ENCODE assay signal across 8 mouse cellular contexts in genomic region chr11:51618894-51619408, GRCm38 (mm10). TPM values are rescaled to one million over a fixed set of nuclear protein-coding genes. Genes with fewer than 3 reads are reported as not detected.
DNase-seq lines count a peak whose midpoint lies in the region; ATAC-seq and TF ChIP-seq lines count a peak whose summit lies in the region.

No protein-coding gene starts in this region.

- H3K27ac ChIP-seq in heart, embryonic 15.5 days: peak overlapping the region; percentile 9; the same call in 1 of the 2 replicates
- H3K27ac ChIP-seq in MEL (ENCODE audit: control insufficient read depth, low read depth, low read length): peak overlapping the region; percentile 35
- no peak overlapping the region for H3K27ac ChIP-seq in hindbrain, embryonic 11.5 days (ENCODE audit: low read depth, low read length)
- peak overlapping the region; percentile 89 for H3K27ac ChIP-seq in midbrain, embryonic 10.5 days (replicated peaks)

- TF ChIP-seq CTCF in MEL (IDR thresholded peaks at IDR 0.05 in 2 of 3, conservative IDR thresholded peaks at IDR 0.05 in 1 of 3; ENCODE audit: control insufficient read depth in 1 of 3, insufficient read depth in 1 of 3, low read depth in 2 of 3, low read length in 3 of 3, poor library complexity in 1 of 3, severe bottlenecking in 1 of 3): no peak

- no peak for TF ChIP-seq EP300 in MEL (IDR thresholded peaks at IDR 0.05; ENCODE audit: low read depth in 1 of 2, low read length in 2 of 2)

- peaks cover 33% of the 10 kb centered on the region for H3K79me2 ChIP-seq in MEL (ENCODE audit: control insufficient read depth, insufficient read depth, low read length, poor library complexity)

- no peak for TF ChIP-seq RAD21 in MEL (IDR thresholded peaks at IDR 0.05; ENCODE audit: low read depth, low read length)

- H3K27me3 ChIP-seq in heart, embryonic 15.5 days: no peaks in the 10 kb centered on the region
- no peaks in the 10 kb centered on the region for H3K27me3 ChIP-seq in MEL (ENCODE audit: control insufficient read depth in 1 of 2, insufficient read depth in 2 of 2, low read length in 2 of 2)
- no peaks in the 10 kb centered on the region for H3K27me3 ChIP-seq in hindbrain, embryonic 11.5 days (ENCODE audit: control insufficient read depth, insufficient read depth, low read length)
- peaks cover 3% of the 10 kb centered on the region; the same call in 1 of the 2 replicates for H3K27me3 ChIP-seq in midbrain, embryonic 10.5 days (ENCODE audit: low read depth, poor library complexity, severe bottlenecking)

- no peaks in the 10 kb centered on the region for H3K9me3 ChIP-seq in heart, embryonic 15.5 days (replicated peaks)
- H3K9me3 ChIP-seq in MEL (replicated peaks; ENCODE audit: insufficient read depth, low read length): no peaks in the 10 kb centered on the region
- no peaks in the 10 kb centered on the region for H3K9me3 ChIP-seq in hindbrain, embryonic 11.5 days (ENCODE audit: control insufficient read depth, low read length)
- no peaks in the 10 kb centered on the region for H3K9me3 ChIP-seq in midbrain, embryonic 10.5 days (replicated peaks)

- no peak; a peak in 1 of 4 replicates for TF ChIP-seq POLR2A in MEL (IDR thresholded peaks at IDR 0.05; ENCODE audit: control insufficient read depth in 1 of 2, insufficient read depth in 1 of 2, low read depth in 1 of 2, low read length in 2 of 2, poor library complexity in 1 of 2)

- H3K9ac ChIP-seq in heart, embryonic 15.5 days: no peak overlapping the region
- peak overlapping the region; percentile 73 for H3K9ac ChIP-seq in MEL (ENCODE audit: control insufficient read depth, low read depth, low read length, poor library complexity, severe bottlenecking)
- H3K9ac ChIP-seq in hindbrain, embryonic 11.5 days (ENCODE audit: low read depth, low read length): no peak overlapping the region

- H3K4me1 ChIP-seq in heart, embryonic 15.5 days (replicated peaks): peaks cover 35% of the 10 kb centered on the region
- H3K4me1 ChIP-seq in MEL (ENCODE audit: control insufficient read depth in 1 of 2, insufficient read depth in 2 of 2, low read length in 2 of 2): peaks cover 9 to 31% of the 10 kb centered on the region in 2 experiments
- no peaks in the 10 kb centered on the region for H3K4me1 ChIP-seq in hindbrain, embryonic 11.5 days (replicated peaks; ENCODE audit: control insufficient read depth, insufficient read depth, low read length)
- peaks cover 32% of the 10 kb centered on the region for H3K4me1 ChIP-seq in midbrain, embryonic 10.5 days

- DNase-seq in heart, postnatal 14 days: no peak
- no peak for DNase-seq in MEL (ENCODE audit: low read depth, low spot score)
- DNase-seq in hindbrain, embryonic 11.5 days (ENCODE audit: low spot score): no peak
- no peak for DNase-seq in midbrain, embryonic 10.5 days (ENCODE audit: low spot score)
- DNase-seq in T-cell, adult 2 months (ENCODE audit: low spot score): no peak
- no peak for DNase-seq in cerebellum, postnatal 14 days
- no peak for DNase-seq in urinary bladder, postnatal 14 days (ENCODE audit: low spot score)

- peaks cover 19% of the 10 kb centered on the region for H3K36me3 ChIP-seq in heart, embryonic 15.5 days
- peaks cover 11 to 28% of the 10 kb centered on the region in 2 experiments for H3K36me3 ChIP-seq in MEL (ENCODE audit: control insufficient read depth in 1 of 2, insufficient read depth in 2 of 2, low read length in 2 of 2)
- H3K36me3 ChIP-seq in hindbrain, embryonic 11.5 days (ENCODE audit: control insufficient read depth, insufficient read depth, low read length): peaks cover 5% of the 10 kb centered on the region; the same call in 1 of the 2 replicates
- H3K36me3 ChIP-seq in midbrain, embryonic 10.5 days: peaks cover 30% of the 10 kb centered on the region

- peak overlapping the region; percentile 76 for H3K4me2 ChIP-seq in heart, embryonic 15.5 days
- H3K4me2 ChIP-seq in hindbrain, embryonic 11.5 days (replicated peaks; ENCODE audit: low read depth, low read length): peak overlapping the region; percentile 53

- 0 out of 2 replicates have a peak, but pooled peaks have one; percentile 5 for ATAC-seq in heart, embryonic 15.5 days (replicated peaks; ENCODE audit: insufficient number of reproducible peaks, insufficient read depth, low FRiP score, low read depth)
- peak; percentile 63 for ATAC-seq in hindbrain, embryonic 11.5 days (ENCODE audit: low FRiP score)

- WGBS in heart, embryonic 15.5 days: 48% methylated on average over 8 of the region's 8 CpGs
- 61% methylated on average over 8 of the region's 8 CpGs for WGBS in hindbrain, embryonic 11.5 days
- 59% methylated on average over 8 of the region's 8 CpGs for WGBS in midbrain, embryonic 10.5 days

- peak overlapping the region; percentile 69 for H3K4me3 ChIP-seq in heart, embryonic 15.5 days
- H3K4me3 ChIP-seq in MEL (ENCODE audit: control insufficient read depth in 1 of 2, insufficient read depth in 1 of 2, low read depth in 2 of 2, low read length in 2 of 2): peak overlapping the region; percentile 81 to 89
- peak overlapping the region; percentile 78 for H3K4me3 ChIP-seq in hindbrain, embryonic 11.5 days (ENCODE audit: low read depth, low read length)
- peak overlapping the region; percentile 81 for H3K4me3 ChIP-seq in midbrain, embryonic 10.5 days

- intact Hi-C loops in heart, postnatal 14 days (cut with DNase I): loop anchor here (5.0 to 10.0 kb wide), 2 partner anchors 33 to 386 kb away; partner anchors contain the start of genes Cdkl3, D930048N14Rik, N4bp3 and Ube2b

TF ChIP-seq in MEL, 35 proteins besides CTCF, POLR2A, EP300 and RAD21:
- TF ChIP-seq MYC (IDR thresholded peaks at IDR 0.05; ENCODE audit: low read depth, low read length): no peak
- TF ChIP-seq ZNF384 (IDR thresholded peaks at IDR 0.05; ENCODE audit: low read depth, low read length): peak; percentile 85

RNA-seq across cellular contexts. Expression of gene Nhp2, which starts 0.6 kb away (rescaled TPM):
- 64.8 and 79.8 TPM in 2 replicates for polyA plus RNA-seq in heart, embryonic 15.5 days (2015; fragmentation: Nextera tagmentation; extraction: Ambion mirVana)
- 10 to 100 TPM; 19.5 to 21.3 TPM for total RNA-seq in heart, postnatal 14 days (2021)
- 588 and 649 TPM in 2 replicates for total RNA-seq in MEL (2012; rRNA removed)
- 1,000 to 10,000 TPM in 1 of 2 experiments, 100 to 1,000 TPM in 1; 739 to 6,489 TPM for polyA plus RNA-seq in MEL (2012; ENCODE audit: insufficient read depth in 1 of 2, insufficient read length in 2 of 2, low read depth in 1 of 2, low replicate concordance in 2 of 2, missing spikeins in 1 of 2)
- polyA plus RNA-seq in hindbrain, embryonic 11.5 days (2014; fragmentation: Nextera tagmentation; extraction: Ambion mirVana): 154 and 156 TPM in 2 replicates
- 209 and 269 TPM in 2 replicates for polyA plus RNA-seq in midbrain, embryonic 10.5 days (2016; fragmentation: Nextera tagmentation; extraction: Ambion mirVana)

RNA-seq across cellular contexts. Expression of gene Hnrnpab, which starts 12.3 kb away (rescaled TPM):
- polyA plus RNA-seq in heart, embryonic 15.5 days (2015; fragmentation: Nextera tagmentation; extraction: Ambion mirVana): 239 and 289 TPM in 2 replicates
- total RNA-seq in heart, postnatal 14 days (2021): 100 to 1,000 TPM; 141 to 163 TPM
- 894 and 908 TPM in 2 replicates for total RNA-seq in MEL (2012; rRNA removed)
- polyA plus RNA-seq in MEL (2012; ENCODE audit: insufficient read depth in 1 of 2, insufficient read length in 2 of 2, low read depth in 1 of 2, low replicate concordance in 2 of 2, missing spikeins in 1 of 2): 1,000 to 10,000 TPM in 1 of 2 experiments, 100 to 1,000 TPM in 1; 184 to 1,104 TPM
- 777 and 822 TPM in 2 replicates for polyA plus RNA-seq in hindbrain, embryonic 11.5 days (2014; fragmentation: Nextera tagmentation; extraction: Ambion mirVana)
- polyA plus RNA-seq in midbrain, embryonic 10.5 days (2016; fragmentation: Nextera tagmentation; extraction: Ambion mirVana): 587 and 631 TPM in 2 replicates

RNA-seq across cellular contexts. Expression of gene Rmnd5b, which starts 16.7 kb away (rescaled TPM):
- 25.6 and 36.8 TPM in 2 replicates for polyA plus RNA-seq in heart, embryonic 15.5 days (2015; fragmentation: Nextera tagmentation; extraction: Ambion mirVana)
- total RNA-seq in heart, postnatal 14 days (2021): 10 to 100 TPM; 16.0 to 16.3 TPM
- total RNA-seq in MEL (2012; rRNA removed): 52.5 and 55.1 TPM in 2 replicates
- polyA plus RNA-seq in MEL (2012; ENCODE audit: insufficient read depth in 1 of 2, insufficient read length in 2 of 2, low read depth in 1 of 2, low replicate concordance in 2 of 2, missing spikeins in 1 of 2): 10 to 100 TPM in 1 of 2 experiments, not detected in 1; 63.0 TPM
- 42.5 and 43.7 TPM in 2 replicates for polyA plus RNA-seq in hindbrain, embryonic 11.5 days (2014; fragmentation: Nextera tagmentation; extraction: Ambion mirVana)
- polyA plus RNA-seq in midbrain, embryonic 10.5 days (2016; fragmentation: Nextera tagmentation; extraction: Ambion mirVana): 38.6 TPM in 2 replicates

RNA-seq across cellular contexts. Expression of gene N4bp3, which starts 31.7 kb away (rescaled TPM):
- polyA plus RNA-seq in heart, embryonic 15.5 days (2015; fragmentation: Nextera tagmentation; extraction: Ambion mirVana): 16.6 and 18.8 TPM in 2 replicates
- total RNA-seq in heart, postnatal 14 days (2021): 10 to 100 TPM; 22.1 to 23.1 TPM
- total RNA-seq in MEL (2012; rRNA removed): 6.9 and 7.1 TPM in 2 replicates
- 10 to 100 TPM in 1 of 2 experiments, not detected in 1; 11.5 TPM for polyA plus RNA-seq in MEL (2012; ENCODE audit: insufficient read depth in 1 of 2, insufficient read length in 2 of 2, low read depth in 1 of 2, low replicate concordance in 2 of 2, missing spikeins in 1 of 2)
- 6.6 and 6.9 TPM in 2 replicates for polyA plus RNA-seq in hindbrain, embryonic 11.5 days (2014; fragmentation: Nextera tagmentation; extraction: Ambion mirVana)
- polyA plus RNA-seq in midbrain, embryonic 10.5 days (2016; fragmentation: Nextera tagmentation; extraction: Ambion mirVana): 16.9 and 21.7 TPM in 2 replicates

RNA-seq across cellular contexts. Expression of gene D930048N14Rik, which starts 31.8 kb away (rescaled TPM):
- 1.00 and 1.5 TPM in 2 replicates for polyA plus RNA-seq in heart, embryonic 15.5 days (2015; fragmentation: Nextera tagmentation; extraction: Ambion mirVana)
- 1 to 10 TPM; 1.3 to 1.4 TPM for total RNA-seq in heart, postnatal 14 days (2021)
- 0.39 and 0.56 TPM in 2 replicates for total RNA-seq in MEL (2012; rRNA removed)
- polyA plus RNA-seq in MEL (2012; ENCODE audit: insufficient read depth in 1 of 2, insufficient read length in 2 of 2, low read depth in 1 of 2, low replicate concordance in 2 of 2, missing spikeins in 1 of 2): 1 to 10 TPM in 1 of 2 experiments, not detected in 1; 2.1 TPM
- polyA plus RNA-seq in hindbrain, embryonic 11.5 days (2014; fragmentation: Nextera tagmentation; extraction: Ambion mirVana): 0.73 and 1.2 TPM in 2 replicates
- 0.98 and 1.6 TPM in 2 replicates for polyA plus RNA-seq in midbrain, embryonic 10.5 days (2016; fragmentation: Nextera tagmentation; extraction: Ambion mirVana)
